In genomic region chr16:96199913-96200701, GRCm38 (mm10) we compare ENCODE assay signal across 8 mouse cellular contexts. TPM values are rescaled to one million over a fixed set of nuclear protein-coding genes. Genes with fewer than 3 reads are reported as not detected.
A peak's percentile ranks its signal among the peaks of the same experiment; 100 is the strongest.
DNase-seq lines count a peak whose midpoint lies in the region; ATAC-seq and TF ChIP-seq lines count a peak whose summit lies in the region.

TSS of gene Sh3bgr (plus strand) at chr16:96200450.

- no peak for TF ChIP-seq CTCF in gastrocnemius, adult 2 months (IDR thresholded peaks at IDR 0.05)
- no peak for TF ChIP-seq CTCF in midbrain, postnatal 0 days (IDR thresholded peaks at IDR 0.05)

- H3K4me3 ChIP-seq in gastrocnemius, adult 2 months, result peak within 1 kb of the TSS; percentile 84
- peak within 1 kb of the TSS; percentile 13; the same call in 1 of the 2 replicates for H3K4me3 ChIP-seq in hindbrain, embryonic 13.5 days
- peak within 1 kb of the TSS; percentile 15; the same call in 1 of the 2 replicates for H3K4me3 ChIP-seq in midbrain, postnatal 0 days (ENCODE audit: low read depth, low read length)

- 9% methylated on average over 20 of the region's 20 CpGs for WGBS in hindbrain, embryonic 13.5 days
- 11% methylated on average over 20 of the region's 20 CpGs for WGBS in midbrain, postnatal 0 days

- H3K27me3 ChIP-seq in hindbrain, embryonic 13.5 days, result no peaks in the 10 kb centered on the region
- no peaks in the 10 kb centered on the region for H3K27me3 ChIP-seq in midbrain, postnatal 0 days (ENCODE audit: insufficient read depth, low read length)

- ATAC-seq in hindbrain, embryonic 13.5 days (ENCODE audit: low FRiP score), result peak; percentile 59
- ATAC-seq in midbrain, postnatal 0 days (ENCODE audit: low FRiP score), result no peak

- H3K36me3 ChIP-seq in hindbrain, embryonic 13.5 days, result no peaks in the 10 kb centered on the region
- H3K36me3 ChIP-seq in midbrain, postnatal 0 days (ENCODE audit: insufficient read depth, low read length), result no peaks in the 10 kb centered on the region

- H3K9ac ChIP-seq in hindbrain, embryonic 13.5 days, result peak within 1 kb of the TSS; percentile 3; the same call in 1 of the 2 replicates
- no peak within 1 kb of the TSS for H3K9ac ChIP-seq in midbrain, postnatal 0 days (replicated peaks; ENCODE audit: low read length, poor library complexity, severe bottlenecking)

- H3K4me1 ChIP-seq in hindbrain, embryonic 13.5 days (replicated peaks), result peaks cover 14% of the 10 kb centered on the region
- no peaks in the 10 kb centered on the region for H3K4me1 ChIP-seq in midbrain, postnatal 0 days (ENCODE audit: insufficient read depth, low read length)

- DNase-seq in NIH3T3 (ENCODE audit: low read depth) (peak; percentile 4), liver (peak; percentile 27)
- peak; percentile 73 for DNase-seq in cerebellum, adult 9-10 months
- DNase-seq in gastrocnemius, adult 2 months, result peak; percentile 94
- DNase-seq in midbrain, postnatal 0 days (ENCODE audit: low spot score), result peak; percentile 21
- peak; percentile 42 to 68 for DNase-seq in urinary bladder, postnatal 36 days (ENCODE audit: low spot score in 2 of 2)
- DNase-seq in thymus, postnatal 25 days, result no peak

- no peaks in the 10 kb centered on the region for H3K9me3 ChIP-seq in hindbrain, embryonic 13.5 days
- H3K9me3 ChIP-seq in midbrain, postnatal 0 days (ENCODE audit: low read length), result no peaks in the 10 kb centered on the region

- intact Hi-C loops in gastrocnemius, adult 2 months (cut with DNase I), result no loop called here

- peak within 1 kb of the TSS; percentile 96 for H3K27ac ChIP-seq in gastrocnemius, adult 2 months
- H3K27ac ChIP-seq in hindbrain, embryonic 13.5 days, result no peak within 1 kb of the TSS
- H3K27ac ChIP-seq in midbrain, postnatal 0 days (ENCODE audit: low read depth, low read length), result no peak within 1 kb of the TSS

- H3K4me2 ChIP-seq in hindbrain, embryonic 13.5 days, result peak within 1 kb of the TSS; percentile 49
- peak within 1 kb of the TSS; percentile 42 for H3K4me2 ChIP-seq in midbrain, postnatal 0 days (ENCODE audit: low read depth, low read length, poor library complexity, severe bottlenecking)

RNA-seq across cellular contexts. Expression of gene Sh3bgr, which starts in this region (rescaled TPM):
- total RNA-seq in gastrocnemius, adult 2 months (2021), result 100 to 1,000 TPM; 843 to 991 TPM
- 1.6 and 2.9 TPM in 2 replicates for polyA plus RNA-seq in hindbrain, embryonic 13.5 days (2015; fragmentation: Nextera tagmentation; extraction: Ambion mirVana)
- total RNA-seq in midbrain, postnatal 0 days (2014; rRNA removed), result 2.2 and 2.4 TPM in 2 replicates
- polyA plus RNA-seq in midbrain, postnatal 0 days (2015; fragmentation: Nextera tagmentation; extraction: Ambion mirVana), result 5.4 and 6.8 TPM in 2 replicates

Comparison
In these comparisons a context has a peak if more than half of its experiments do, and no peak if none do; other contexts are left out.
1. RNA of gene Sh3bgr (total RNA-seq): 843 to 991 TPM in gastrocnemius, adult 2 months; 2.2 to 2.4 TPM in midbrain, postnatal 0 days; every median in the first group is over 100 times any median in the second.
2. H3K4me3 ChIP-seq: peak in every context shown above with its lines; median percentile 84 in gastrocnemius, adult 2 months; 15 in midbrain, postnatal 0 days; 13 in hindbrain, embryonic 13.5 days.